Mouse (Mus musculus) kidney, adult 2 months (tissue): ENCODE measurements around the gene Plxnb1. TPM values are rescaled to one million over a fixed set of nuclear protein-coding genes. Genes with fewer than 3 reads are reported as not detected.

ENCODE experiments used
- DNase-seq: peaks from one replicate; pipeline ENCODE4 v3.0.0; 2021
- H3K27ac ChIP-seq: fragments of 200-500 bp; 2 replicates; pipeline ENCODE4 v1.5.1; 2012; ENCODE audit warnings: low read depth, low read length, control low read depth, inconsistent platforms; ENCODE audit not compliant: insufficient read depth
- H3K27me3 ChIP-seq: fragments of 200-500 bp; replicated peaks from 2 replicates; pipeline ENCODE4 v1.6.1; 2012; ENCODE audit warnings: mild to moderate bottlenecking, moderate library complexity, low read length, inconsistent platforms; ENCODE audit not compliant: control insufficient read depth, insufficient read depth
- H3K36me3 ChIP-seq: fragments of 200-500 bp; 2 replicates; pipeline ENCODE4 v1.6.1; 2012; ENCODE audit warnings: mild to moderate bottlenecking, moderate library complexity, low read length, inconsistent platforms; ENCODE audit not compliant: control insufficient read depth, insufficient read depth
- H3K4me1 ChIP-seq: fragments of 200-500 bp; 2 replicates; pipeline ENCODE4 v1.6.1; 2011; ENCODE audit warnings: low read length; ENCODE audit not compliant: control insufficient read depth, insufficient read depth
- H3K4me3 ChIP-seq: fragments of 200-500 bp; 2 replicates; pipeline ENCODE4 v1.5.1; 2011; ENCODE audit warnings: mild to moderate bottlenecking, low read depth, low read length, control low read depth; ENCODE audit not compliant: insufficient read depth
- CTCF ChIP-seq: fragments of 200-500 bp; conservative IDR thresholded peaks from 2 replicates; pipeline ENCODE4 v1.5.1; 2011; ENCODE audit warnings: low read depth, mild to moderate bottlenecking, control low read depth, low read length, moderate library complexity, mixed read lengths; ENCODE audit not compliant: insufficient read depth, insufficient read length
- POLR2A ChIP-seq: fragments of 200-500 bp; IDR thresholded peaks from one replicate; pipeline ENCODE4 v1.6.1; 2011; ENCODE audit warnings: low read depth, low read length, control low read depth
- WGBS: fragments of 180-500 bp; shearing (Covaris S2); methylation state at CpG from one replicate; pipeline ENCODE4 v1.1.7; 2018; 5-methylcytosine and 5-hydroxymethylcytosine counted together
- polyA plus RNA-seq: library from polyadenylated mRNA; depleted of rRNA; stranded (reverse); fragments of >200 nt; gene quantifications from 2 replicates; pipeline ENCODE4 v1.2.3, GENCODE M21; 2012

Gene Plxnb1
- polyA plus RNA-seq, 1 experiment, result 16.7 TPM

GRCm38 (mm10) chr9:109096251-109096661 lies 1.1 kb downstream of the Plxnb1 start:
- peaks cover 23% of the 10 kb centered on the region for H3K4me1 ChIP-seq
- 48% methylated on average over 9 of the region's 9 CpGs for WGBS
- peak overlapping the region; percentile 83 for H3K4me3 ChIP-seq
- peak overlapping the region; percentile 89 for H3K27ac ChIP-seq
- no peak for DNase-seq
- H3K36me3 ChIP-seq, result no peaks in the 10 kb centered on the region
- no peaks in the 10 kb centered on the region for H3K27me3 ChIP-seq
- TF ChIP-seq POLR2A (no peak), CTCF (no peak)

- Histone ChIP-seq H3K27ac (peak overlapping the region; percentile 89), H3K36me3 (no peaks in the 10 kb centered on the region), H3K27me3 (no peaks in the 10 kb centered on the region), H3K4me1 (peaks cover 23% of the 10 kb centered on the region), H3K4me3 (peak overlapping the region; percentile 5; the same call in 1 of the 2 replicates)
- no peak for DNase-seq
- TF ChIP-seq POLR2A, result no peak
- TF ChIP-seq CTCF, result no peak
- 45% methylated on average over 6 of the region's 6 CpGs for WGBS
Measured at GRCm38 (mm10) chr9:109096856-109097255, 1.7 kb downstream of the Plxnb1 start.

GRCm38 (mm10) chr9:109097291-109097690 lies 2.1 kb downstream of the Plxnb1 start:
- no peak for TF ChIP-seq POLR2A
- TF ChIP-seq CTCF, result no peak
- Histone ChIP-seq H3K4me1 (peaks cover 23% of the 10 kb centered on the region), H3K4me3 (0 out of 2 replicates have a peak overlapping the region, but pooled peaks have one; percentile 5), H3K27ac (peak overlapping the region; percentile 58), H3K36me3 (no peaks in the 10 kb centered on the region), H3K27me3 (no peaks in the 10 kb centered on the region)
- 40% methylated on average over 6 of the region's 6 CpGs for WGBS
- DNase-seq, result no peak

GRCm38 (mm10) chr9:109097831-109098230 lies 2.6 kb downstream of the Plxnb1 start:
- WGBS, result 40% methylated on average over 5 of the region's 5 CpGs
- H3K27me3 ChIP-seq, result no peaks in the 10 kb centered on the region
- H3K36me3 ChIP-seq, result no peaks in the 10 kb centered on the region
- DNase-seq, result peak; percentile 49
- H3K4me3 ChIP-seq, result no peak overlapping the region
- H3K4me1 ChIP-seq, result peaks cover 23% of the 10 kb centered on the region
- peak overlapping the region; percentile 90 for H3K27ac ChIP-seq
- TF ChIP-seq POLR2A (no peak), CTCF (no peak)

GRCm38 (mm10) chr9:109098366-109098765 lies 3.2 kb downstream of the Plxnb1 start:
- no peak for DNase-seq
- 73% methylated on average over 8 of the region's 8 CpGs for WGBS
- Histone ChIP-seq H3K27me3 (no peaks in the 10 kb centered on the region), H3K4me3 (peak overlapping the region; percentile 16; the same call in 1 of the 2 replicates), H3K36me3 (no peaks in the 10 kb centered on the region), H3K27ac (peak overlapping the region; percentile 90), H3K4me1 (peaks cover 18% of the 10 kb centered on the region)
- TF ChIP-seq POLR2A (no peak), CTCF (no peak)

- TF ChIP-seq POLR2A, result no peak
- no peak for TF ChIP-seq CTCF
- Histone ChIP-seq H3K27ac (peak overlapping the region; percentile 90), H3K4me3 (no peak overlapping the region), H3K36me3 (no peaks in the 10 kb centered on the region), H3K4me1 (peaks cover 14% of the 10 kb centered on the region; the same call in 1 of the 2 replicates), H3K27me3 (no peaks in the 10 kb centered on the region)
- WGBS, result 26% methylated on average over 6 of the region's 6 CpGs
- DNase-seq, result peak; percentile 86
Measured at GRCm38 (mm10) chr9:109098969-109099368, 3.8 kb downstream of the Plxnb1 start.

- Histone ChIP-seq H3K4me1 (peaks cover 7% of the 10 kb centered on the region; the same call in 1 of the 2 replicates), H3K27me3 (no peaks in the 10 kb centered on the region)
- TF ChIP-seq CTCF (no peak), POLR2A (no peak)
Measured at GRCm38 (mm10) chr9:109100307-109100928, 5.2 kb downstream of the Plxnb1 start.

More at GRCm38 (mm10) chr9:109100307-109100928, 5.2 kb downstream of the Plxnb1 start:
- H3K4me3 ChIP-seq, result no peak overlapping the region
- no peaks in the 10 kb centered on the region for H3K36me3 ChIP-seq
- no peak for DNase-seq
- WGBS, result 82% methylated on average over 20 of the region's 20 CpGs
- no peak overlapping the region for H3K27ac ChIP-seq
